In genomic region chr11:58307411-58308080, GRCm38 (mm10) we compare ENCODE assay signal across 8 mouse cellular contexts. TPM values are rescaled to one million over a fixed set of nuclear protein-coding genes. Genes with fewer than 3 reads are reported as not detected.
DNase-seq lines count a peak whose midpoint lies in the region; ATAC-seq and TF ChIP-seq lines count a peak whose summit lies in the region.

No protein-coding gene starts in this region.

- intact Hi-C loops in left cerebral cortex, postnatal 14 days (cut with DNase I), result no loop called here

- H3K4me2 ChIP-seq in forebrain, postnatal 0 days (ENCODE audit: low read depth), result peak overlapping the region; percentile 74
- H3K4me2 ChIP-seq in hindbrain, embryonic 11.5 days (replicated peaks; ENCODE audit: low read depth, low read length), result peak overlapping the region; percentile 69

- 0 out of 2 replicates have a peak, but pooled peaks cover 6% of the 10 kb centered on the region for H3K36me3 ChIP-seq in forebrain, postnatal 0 days (ENCODE audit: insufficient read depth)
- H3K36me3 ChIP-seq in hindbrain, embryonic 11.5 days (ENCODE audit: control insufficient read depth, insufficient read depth, low read length), result no peaks in the 10 kb centered on the region
- H3K36me3 ChIP-seq in megakaryocyte, embryonic 14.5 days (replicated peaks; ENCODE audit: low read length), result peaks cover 39% of the 10 kb centered on the region

- DNase-seq in MN1 (ENCODE audit: low spot score), result peak; percentile 78
- peak; percentile 67 to 69 for DNase-seq in cerebellum, adult 18-20 months
- DNase-seq in forebrain, postnatal 0 days, result peak; percentile 68
- peak; percentile 72 for DNase-seq in hindbrain, embryonic 11.5 days (ENCODE audit: low spot score)
- peak; percentile 33 to 52 for DNase-seq in left cerebral cortex, postnatal 14 days (ENCODE audit: low spot score in 2 of 2)
- DNase-seq in right cerebral cortex, postnatal 25 days, result peak; percentile 61
- peak; percentile 68 for DNase-seq in yolk sac, embryonic 10.5 days (ENCODE audit: low spot score)

- no peaks in the 10 kb centered on the region for H3K27me3 ChIP-seq in forebrain, postnatal 0 days (ENCODE audit: insufficient read depth, low read length)
- H3K27me3 ChIP-seq in hindbrain, embryonic 11.5 days (ENCODE audit: control insufficient read depth, insufficient read depth, low read length), result no peaks in the 10 kb centered on the region
- H3K27me3 ChIP-seq in megakaryocyte, embryonic 14.5 days (replicated peaks), result no peaks in the 10 kb centered on the region

- ATAC-seq in forebrain, postnatal 0 days, result peak; percentile 38
- ATAC-seq in hindbrain, embryonic 11.5 days (ENCODE audit: low FRiP score), result peak; percentile 63

- peak overlapping the region; percentile 73 for H3K27ac ChIP-seq in forebrain, postnatal 0 days (ENCODE audit: low read depth, low read length)
- H3K27ac ChIP-seq in hindbrain, embryonic 11.5 days (ENCODE audit: low read depth, low read length), result peak overlapping the region; percentile 56

- peak overlapping the region; percentile 49 for H3K9ac ChIP-seq in forebrain, postnatal 0 days
- peak overlapping the region; percentile 53 for H3K9ac ChIP-seq in hindbrain, embryonic 11.5 days (ENCODE audit: low read depth, low read length)

- peak overlapping the region; percentile 34 for H3K4me3 ChIP-seq in forebrain, postnatal 0 days (ENCODE audit: low read depth, low read length)
- peak overlapping the region; percentile 45 for H3K4me3 ChIP-seq in hindbrain, embryonic 11.5 days (ENCODE audit: low read depth, low read length)
- H3K4me3 ChIP-seq in megakaryocyte, embryonic 14.5 days (replicated peaks), result peak overlapping the region; percentile 95

- H3K9me3 ChIP-seq in forebrain, postnatal 0 days (ENCODE audit: low read length), result no peaks in the 10 kb centered on the region
- no peaks in the 10 kb centered on the region for H3K9me3 ChIP-seq in hindbrain, embryonic 11.5 days (ENCODE audit: control insufficient read depth, low read length)
- no peaks in the 10 kb centered on the region for H3K9me3 ChIP-seq in megakaryocyte, embryonic 14.5 days

- 0 out of 2 replicates have a peak, but pooled peaks have one; percentile 16 for TF ChIP-seq CTCF in forebrain, postnatal 0 days (IDR thresholded peaks at IDR 0.05; ENCODE audit: low read depth)

- peaks cover 7% of the 10 kb centered on the region for H3K4me1 ChIP-seq in forebrain, postnatal 0 days (ENCODE audit: insufficient read depth)
- H3K4me1 ChIP-seq in hindbrain, embryonic 11.5 days (replicated peaks; ENCODE audit: control insufficient read depth, insufficient read depth, low read length), result no peaks in the 10 kb centered on the region
- H3K4me1 ChIP-seq in megakaryocyte, embryonic 14.5 days, result peaks cover 68% of the 10 kb centered on the region

- WGBS in forebrain, postnatal 0 days, result 1% methylated on average over 42 of the region's 42 CpGs
- 1% methylated on average over 42 of the region's 42 CpGs for WGBS in hindbrain, embryonic 11.5 days

RNA-seq across cellular contexts. Expression of gene Zfp692, which starts 0.7 kb away (rescaled TPM):
- 25.6 and 30.0 TPM in 2 replicates for total RNA-seq in forebrain, postnatal 0 days (2014; rRNA removed)
- 14.8 and 17.7 TPM in 2 replicates for polyA plus RNA-seq in forebrain, postnatal 0 days (2015; fragmentation: Nextera tagmentation; extraction: Ambion mirVana)
- 12.5 and 15.5 TPM in 2 replicates for polyA plus RNA-seq in hindbrain, embryonic 11.5 days (2014; fragmentation: Nextera tagmentation; extraction: Ambion mirVana)
- total RNA-seq in left cerebral cortex, postnatal 14 days (2021), result 10 to 100 TPM; 20.0 to 21.3 TPM
- polyA plus RNA-seq in megakaryocyte, embryonic 14.5 days (2012; ENCODE audit: insufficient read depth, low replicate concordance), result 7.7 and 14.6 TPM in 2 replicates

RNA-seq across cellular contexts. Expression of gene Zfp672, which starts 22.6 kb away (rescaled TPM):
- total RNA-seq in forebrain, postnatal 0 days (2014; rRNA removed), result 41.5 and 41.7 TPM in 2 replicates
- polyA plus RNA-seq in forebrain, postnatal 0 days (2015; fragmentation: Nextera tagmentation; extraction: Ambion mirVana), result 38.8 and 41.2 TPM in 2 replicates
- 26.1 and 28.9 TPM in 2 replicates for polyA plus RNA-seq in hindbrain, embryonic 11.5 days (2014; fragmentation: Nextera tagmentation; extraction: Ambion mirVana)
- total RNA-seq in left cerebral cortex, postnatal 14 days (2021), result 10 to 100 TPM; 48.6 to 52.7 TPM
- 11.6 and 18.5 TPM in 2 replicates for polyA plus RNA-seq in megakaryocyte, embryonic 14.5 days (2012; ENCODE audit: insufficient read depth, low replicate concordance)

RNA-seq across cellular contexts. Expression of gene Sh3bp5l, which starts 23.0 kb away (rescaled TPM):
- total RNA-seq in forebrain, postnatal 0 days (2014; rRNA removed), result 43.1 and 44.3 TPM in 2 replicates
- polyA plus RNA-seq in forebrain, postnatal 0 days (2015; fragmentation: Nextera tagmentation; extraction: Ambion mirVana), result 35.8 and 44.9 TPM in 2 replicates
- 23.4 and 27.7 TPM in 2 replicates for polyA plus RNA-seq in hindbrain, embryonic 11.5 days (2014; fragmentation: Nextera tagmentation; extraction: Ambion mirVana)
- 10 to 100 TPM; 54.1 to 59.7 TPM for total RNA-seq in left cerebral cortex, postnatal 14 days (2021)
- polyA plus RNA-seq in megakaryocyte, embryonic 14.5 days (2012; ENCODE audit: insufficient read depth, low replicate concordance), result 2.9 and 15.9 TPM in 2 replicates

RNA-seq across cellular contexts. Expression of gene 4930438A08Rik, which starts 32.9 kb away (rescaled TPM):
- total RNA-seq in forebrain, postnatal 0 days (2014; rRNA removed), result not detected in 2 replicates
- polyA plus RNA-seq in forebrain, postnatal 0 days (2015; fragmentation: Nextera tagmentation; extraction: Ambion mirVana), result 0.10 TPM in 1 of 2 replicates, not detected in the other
- not detected in 2 replicates for polyA plus RNA-seq in hindbrain, embryonic 11.5 days (2014; fragmentation: Nextera tagmentation; extraction: Ambion mirVana)
- not detected for total RNA-seq in left cerebral cortex, postnatal 14 days (2021)
- polyA plus RNA-seq in megakaryocyte, embryonic 14.5 days (2012; ENCODE audit: insufficient read depth, low replicate concordance), result 0.19 TPM in 1 of 2 replicates, not detected in the other

Comparison
In these comparisons a context has a peak if more than half of its experiments do, and no peak if none do; other contexts are left out.
1. Peak in every context shown above with its lines: DNase-seq, ATAC-seq, H3K4me3 ChIP-seq and H3K27ac ChIP-seq.
2. H3K4me3 ChIP-seq: peak in every context shown above with its lines; median percentile 95 in megakaryocyte, embryonic 14.5 days; 45 in hindbrain, embryonic 11.5 days; 34 in forebrain, postnatal 0 days.